Mouse (Mus musculus) layer of hippocampus, postnatal 14 days (tissue): ENCODE data around the gene Smoc2. TPM values are rescaled to one million over a fixed set of nuclear protein-coding genes. Genes with fewer than 3 reads are reported as not detected.
A peak's percentile ranks its signal among the peaks of the same experiment; 100 is the strongest.

Source experiments
- DNase-seq, 2 experiments: peaks; one replicate each; pipeline ENCODE4 v3.0.0; 2021 to 2022; ENCODE audit warnings: low spot score in 2 of 2, mixed read lengths in 1 of 2
- total RNA-seq, 2 experiments: library from RNA; stranded (reverse); gene quantifications; 2 replicates each; pipeline ENCODE4 v1.2.3; 2021

Gene Smoc2
- total RNA-seq, 2 experiments from 2014 or later: 15.7 to 17.6 TPM

DNA sequence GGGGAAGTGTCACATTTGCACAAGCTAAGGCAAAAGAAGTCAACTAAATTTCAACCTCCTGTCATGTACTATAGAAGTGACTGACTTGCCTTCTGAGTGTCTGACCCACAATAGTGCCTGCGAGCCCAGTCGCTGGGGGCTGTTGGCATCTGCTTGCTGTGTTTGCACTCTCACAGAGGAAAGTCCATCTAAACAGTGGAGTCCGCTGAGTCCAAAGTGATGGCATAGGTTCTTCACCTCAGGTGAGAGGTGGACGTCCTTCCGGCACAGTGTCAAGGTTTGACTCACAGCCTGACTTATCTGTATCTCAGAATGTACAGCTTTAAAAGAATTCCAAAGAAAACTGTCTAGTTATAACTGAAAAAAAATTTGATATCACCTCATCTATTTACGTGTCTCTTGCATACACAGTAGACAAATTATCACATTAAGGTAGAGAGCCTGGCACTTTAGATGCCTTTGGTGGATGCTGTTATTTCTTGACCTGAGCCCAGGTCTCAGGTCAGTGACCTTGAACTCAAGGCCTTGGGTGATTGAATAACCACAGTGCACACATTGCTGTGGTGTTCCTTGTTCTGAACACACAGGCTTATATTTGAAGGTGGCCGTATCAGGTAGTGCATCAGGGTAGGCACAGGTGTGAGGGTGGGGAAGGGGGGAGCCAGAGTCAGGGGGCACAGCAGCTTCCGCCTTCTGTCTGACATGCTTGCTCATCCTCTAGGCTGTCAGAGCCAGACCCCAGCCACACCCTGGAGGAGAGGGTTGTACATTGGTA, 119.5 kb downstream of the Smoc2 start:
- DNase-seq: no peak

DNA sequence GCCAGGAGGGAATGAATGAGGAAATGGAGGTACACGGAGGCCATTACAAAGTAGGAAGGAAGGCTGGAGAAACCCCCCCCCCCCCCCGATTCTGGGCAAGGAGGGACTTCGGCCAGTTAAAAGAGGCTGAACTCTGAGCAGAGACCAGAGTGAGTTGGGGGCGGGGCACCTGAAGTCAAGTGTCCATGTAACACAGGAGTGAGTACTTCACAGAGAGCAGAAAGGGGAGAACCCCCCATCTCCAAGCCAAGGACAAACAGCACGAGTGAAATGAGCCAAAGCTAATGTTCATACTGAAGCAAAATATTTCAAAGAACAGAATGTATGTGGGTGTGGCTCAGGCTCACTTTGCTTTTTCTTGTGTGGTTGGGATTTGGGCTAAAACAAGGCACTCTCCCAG, 121.7 kb downstream of the Smoc2 start:
- DNase-seq: peak in 1 of 2 experiments; percentile 12

DNA sequence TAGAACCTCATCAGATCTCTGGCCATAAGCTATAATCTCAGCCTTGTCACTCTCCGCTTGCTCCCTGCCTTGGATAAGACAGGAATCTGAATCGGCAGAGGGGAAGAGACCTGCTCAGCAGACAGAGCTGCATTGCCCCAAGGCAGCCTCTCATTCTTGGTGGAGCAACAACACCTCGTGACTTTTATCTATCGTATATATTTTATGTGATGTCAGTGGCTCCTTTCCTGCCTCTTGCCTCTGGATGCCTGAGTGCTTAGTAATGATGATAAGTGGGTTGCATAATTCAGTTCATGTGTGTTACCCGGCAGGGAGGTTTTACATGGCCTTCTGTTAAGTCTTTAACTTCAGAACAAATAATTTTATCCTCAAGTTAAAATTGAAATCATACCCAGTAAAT, 128.6 kb downstream of the Smoc2 start:
- DNase-seq: no peak

DNA sequence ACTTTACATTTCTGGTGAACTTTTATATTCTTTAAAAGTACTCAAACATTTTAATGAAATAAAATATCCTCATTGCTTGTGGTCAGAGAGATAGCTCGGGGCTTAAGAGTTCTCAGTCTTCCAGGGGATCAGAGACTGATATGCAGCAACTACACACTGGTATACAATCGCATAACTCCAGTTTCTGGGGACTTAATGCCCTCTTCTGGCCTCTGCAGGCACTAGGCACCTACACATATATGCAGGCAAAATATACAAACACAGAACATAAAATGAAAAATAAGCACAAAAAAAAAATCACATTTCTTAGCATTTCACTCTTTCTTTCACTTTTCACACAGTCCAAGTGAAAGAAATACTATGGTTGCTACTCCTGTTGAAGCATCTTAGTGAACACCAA, 133.2 kb downstream of the Smoc2 start:
- no peak for DNase-seq

DNA sequence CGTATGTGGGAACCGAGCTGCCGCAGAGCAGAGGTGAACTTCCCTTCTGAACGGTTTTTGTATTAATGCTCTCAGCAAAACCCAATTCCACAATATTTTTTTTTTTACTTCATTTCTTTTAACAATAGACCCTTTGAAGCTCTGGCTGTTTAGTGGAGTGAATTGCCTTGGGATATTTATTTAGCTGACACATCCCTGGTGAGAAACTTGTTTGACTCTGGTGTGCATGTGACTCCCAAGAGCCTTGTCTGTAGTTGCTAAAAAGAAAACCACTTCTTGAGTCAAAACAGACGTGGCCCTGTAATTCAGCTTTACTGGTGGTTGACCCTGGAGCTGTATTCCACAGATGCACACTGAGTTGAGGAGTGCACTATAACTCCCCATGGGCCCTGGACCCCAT, 135.2 kb downstream of the Smoc2 start:
- DNase-seq: no peak

DNA sequence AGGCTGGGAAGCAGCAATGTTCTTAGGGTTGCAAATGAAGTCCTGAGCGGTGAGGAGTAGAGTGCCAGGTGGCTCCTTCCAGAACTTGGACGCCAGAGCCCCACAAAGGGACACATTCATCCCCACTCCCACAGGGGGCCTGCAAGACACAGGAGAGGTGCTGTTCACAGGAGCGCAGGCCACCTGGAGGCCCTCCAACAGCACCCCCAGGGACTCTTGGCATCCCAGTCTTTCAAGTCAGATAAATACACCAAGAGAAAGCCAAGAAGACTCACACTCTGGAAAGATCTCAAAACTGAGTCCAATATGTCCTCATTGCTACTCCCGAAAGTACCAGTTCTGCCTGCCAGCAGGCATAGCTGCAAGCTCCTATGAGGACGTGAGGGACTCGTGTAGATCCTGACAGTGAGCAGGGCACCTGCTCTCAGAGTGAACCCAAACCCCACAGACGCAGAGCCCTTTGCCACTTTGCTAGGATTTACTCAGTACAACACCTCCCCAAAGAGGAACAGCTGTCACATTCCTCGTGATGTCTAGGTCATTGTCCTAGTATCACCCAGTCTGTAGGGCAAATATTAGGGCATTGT, 141.2 kb downstream of the Smoc2 start:
- peak in 1 of 2 experiments; percentile 37 for DNase-seq

DNA sequence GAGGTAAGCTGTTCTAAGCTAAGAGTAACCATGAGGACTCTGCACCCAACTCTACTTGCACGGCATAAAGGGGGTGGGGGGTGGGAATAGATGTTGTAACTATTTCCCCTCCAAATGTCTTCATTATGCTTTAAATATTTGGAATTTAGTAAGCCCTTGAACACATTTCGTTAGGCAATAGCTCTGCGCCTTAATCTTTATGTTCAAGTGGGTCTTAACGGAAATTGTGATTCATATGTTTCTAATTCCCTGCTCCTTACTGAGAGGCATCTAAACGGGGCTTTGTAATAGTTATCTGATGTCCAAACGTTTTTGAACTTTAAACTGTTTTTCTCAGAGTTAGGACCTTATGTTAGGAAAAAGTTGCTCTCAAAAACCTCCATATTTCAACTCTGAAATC, 147.2 kb downstream of the Smoc2 start:
- no peak for DNase-seq

DNA sequence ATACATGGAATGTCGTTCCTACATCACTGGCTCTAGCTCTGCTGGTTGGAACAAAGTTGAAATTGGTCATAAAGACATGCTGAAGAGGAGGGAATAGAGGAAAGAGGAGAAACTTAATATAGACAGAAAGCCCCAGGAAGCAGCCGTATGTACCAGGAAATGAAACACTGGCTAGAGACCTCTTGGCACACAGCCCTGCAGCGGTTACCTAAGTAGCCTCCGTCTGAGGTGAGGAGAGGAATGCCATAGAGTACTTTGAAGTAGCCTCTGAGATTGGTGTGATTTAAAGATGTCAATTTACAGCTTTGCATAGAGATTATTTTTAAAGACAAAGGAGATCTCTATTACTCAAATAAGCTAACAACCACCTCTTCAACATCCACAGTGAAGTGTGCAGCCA, 155.4 kb downstream of the Smoc2 start:
- DNase-seq: no peak

DNA sequence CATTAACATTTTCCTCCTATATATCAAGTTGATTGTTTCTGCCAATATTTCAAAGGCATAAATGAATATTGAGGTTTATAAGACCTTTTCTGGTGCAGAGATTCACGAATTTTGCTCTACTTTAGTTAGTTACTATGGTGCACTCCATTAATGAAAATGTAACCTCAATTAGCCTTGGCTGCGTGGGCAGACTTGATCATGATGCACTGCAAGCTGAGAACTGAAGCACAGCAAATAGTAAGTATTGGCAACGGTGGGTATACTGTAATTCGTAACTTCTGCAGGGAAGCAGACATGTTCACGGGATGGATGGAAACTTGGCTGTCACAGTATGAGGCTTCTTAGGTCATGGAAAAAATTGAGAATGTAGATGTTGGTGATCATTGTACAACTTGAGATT, 166.3 kb downstream of the Smoc2 start:
- peak in 1 of 2 experiments; percentile 69 for DNase-seq

DNA sequence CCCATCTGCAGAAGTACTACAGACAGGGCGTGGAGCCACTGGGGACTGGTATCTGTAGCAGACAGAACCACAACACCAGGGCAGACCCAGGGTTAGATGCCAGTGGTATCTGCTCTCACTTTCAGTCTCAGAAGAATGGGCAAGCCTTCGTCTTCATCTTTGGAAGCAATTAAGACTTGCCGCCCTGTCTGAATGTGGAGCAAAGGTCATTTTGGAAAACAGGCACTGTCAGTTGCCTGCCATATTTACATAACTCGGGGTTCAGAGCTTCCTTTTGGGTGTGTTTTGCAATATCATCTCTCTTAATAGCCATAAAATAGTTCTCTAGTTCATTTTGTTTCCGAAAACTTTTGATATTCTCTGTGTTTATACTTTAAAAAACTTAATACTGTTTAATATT, 168.0 kb downstream of the Smoc2 start:
- no peak for DNase-seq

Other genes with a start within 250 kb of the Smoc2 start
- gene Gm7358, start 220.0 kb upstream of the Smoc2 start, total RNA-seq: not detected
- gene Dact2, start 75.2 kb upstream of the Smoc2 start, total RNA-seq: 10 to 100 TPM; 20.0 to 23.2 TPM